Mouse (Mus musculus): ENCODE measurements around the gene Vma21.

The Vma21 gene

GRCm38 (mm10) chrX:71815631-71816345 is at the start of gene Vma21:
TSS of gene Vma21 (plus strand) at chrX:71815924.
- DNase-seq = peak; percentile 7

- DNase-seq = no peak
Measured at GRCm38 (mm10) chrX:71767909-71768308, 47.8 kb upstream of the Vma21 start.

GRCm38 (mm10) chrX:71791106-71791505 is 24.6 kb upstream of the Vma21 start:
- DNase-seq = peak; percentile 4

- no peak for DNase-seq
Measured at GRCm38 (mm10) chrX:71797766-71798165, 18.0 kb upstream of the Vma21 start.

DNA sequence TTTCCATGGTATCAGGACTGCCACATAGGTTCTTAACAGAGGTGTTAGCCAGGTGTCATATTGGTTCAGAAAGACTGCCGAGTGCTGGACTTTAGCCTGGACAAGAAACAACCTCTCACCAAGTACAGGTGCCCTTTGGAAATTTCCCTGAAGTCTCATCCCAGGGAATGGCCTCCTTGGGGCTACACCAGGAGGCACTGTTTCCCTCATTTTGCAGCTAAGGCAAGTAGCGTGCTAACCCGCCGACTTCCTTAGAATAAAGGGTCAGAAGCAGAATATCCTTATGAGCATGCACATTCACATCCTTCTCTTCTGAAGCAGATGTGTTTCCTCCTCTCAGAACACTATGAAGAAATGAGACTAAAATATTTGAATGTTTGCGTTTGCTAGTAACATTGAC is 16.8 kb upstream of the Vma21 start:
- DNase-seq = peak; percentile 26

DNA sequence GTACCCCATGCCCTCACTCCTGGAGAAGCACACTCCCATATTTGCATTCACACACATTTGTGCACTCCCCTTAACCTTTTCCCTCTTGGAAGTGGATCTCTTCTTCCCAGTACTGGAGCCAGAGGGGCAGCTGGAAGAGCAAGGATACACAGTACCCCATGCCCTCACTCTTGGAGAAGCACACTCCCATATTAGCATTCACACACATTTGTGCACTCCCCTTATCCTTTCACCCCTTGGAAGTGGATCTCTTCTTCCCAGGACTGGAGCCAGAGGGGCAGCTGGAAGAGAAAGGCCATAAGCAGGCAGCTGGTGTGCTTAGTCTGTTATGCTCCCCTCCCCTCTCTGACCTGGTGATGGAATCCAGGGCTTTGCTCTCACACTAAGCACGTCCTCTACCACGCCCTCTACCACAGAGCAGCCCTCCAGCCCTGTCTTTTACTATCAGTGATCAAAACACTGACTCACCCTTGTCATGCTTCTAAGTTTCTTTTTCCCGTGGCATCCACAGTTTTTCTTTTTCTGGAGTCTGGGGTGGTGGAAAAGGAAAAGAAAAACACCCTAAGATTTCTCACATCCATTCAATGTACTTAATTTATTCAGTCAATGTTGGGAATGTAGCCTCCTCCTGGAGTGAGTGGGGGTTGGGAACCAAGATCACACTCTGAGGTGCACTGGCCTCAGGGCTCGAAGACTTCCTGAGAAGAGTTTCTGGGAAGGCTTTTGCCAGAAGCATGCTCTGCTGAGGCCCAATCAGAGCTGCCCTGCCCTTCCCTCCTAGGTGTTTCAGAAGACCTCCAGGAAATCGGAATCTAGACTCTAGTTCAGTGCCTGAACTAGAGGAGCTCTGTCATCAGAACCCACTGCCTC is 3.5 kb upstream of the Vma21 start:
- DNase-seq = peak; percentile 18

- DNase-seq = peak; percentile 91
Measured at GRCm38 (mm10) chrX:71816401-71816857, 705 bp downstream of the Vma21 start.

DNA sequence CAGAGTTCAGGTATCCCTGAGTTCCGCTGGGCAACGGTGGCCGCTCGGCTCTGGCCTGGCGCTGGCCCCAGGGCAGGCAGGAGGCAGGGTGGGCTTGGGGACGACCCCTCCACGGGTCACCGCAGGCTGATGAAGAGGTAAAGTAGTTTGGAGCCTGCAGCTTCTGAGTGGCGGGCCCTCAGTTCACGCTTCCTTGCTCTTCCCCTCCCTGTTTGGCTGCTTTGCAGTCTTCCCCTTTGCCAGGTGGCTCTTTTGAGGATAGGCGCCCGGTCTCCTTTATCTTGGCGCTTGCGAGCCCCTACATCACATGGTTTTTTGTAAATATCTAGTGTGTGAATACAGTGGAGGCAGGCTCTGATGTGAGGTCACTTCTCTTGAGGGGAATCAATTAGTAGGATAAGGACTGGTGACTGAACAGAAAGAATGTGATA is 1.2 kb downstream of the Vma21 start:
- no peak for DNase-seq

DNA sequence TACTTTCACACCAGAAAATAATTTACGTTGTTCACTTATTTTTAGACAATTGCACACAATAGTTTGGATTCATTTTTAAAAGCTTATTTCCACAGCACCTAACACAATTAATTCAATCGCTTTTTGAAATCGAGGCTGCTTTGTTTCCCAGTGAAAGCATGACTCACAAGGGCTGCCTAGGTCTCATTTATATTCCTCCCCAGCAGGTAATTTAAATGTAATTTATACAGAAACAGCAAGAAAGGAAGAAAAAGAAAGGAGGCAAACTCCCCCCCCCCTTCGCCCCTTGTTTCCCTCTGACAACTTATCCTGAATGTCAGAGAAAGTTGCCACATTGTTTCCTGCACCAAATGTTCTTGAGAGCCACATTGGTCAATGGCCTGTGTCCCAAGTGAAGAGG is 23.2 kb downstream of the Vma21 start:
- no peak for DNase-seq

DNA sequence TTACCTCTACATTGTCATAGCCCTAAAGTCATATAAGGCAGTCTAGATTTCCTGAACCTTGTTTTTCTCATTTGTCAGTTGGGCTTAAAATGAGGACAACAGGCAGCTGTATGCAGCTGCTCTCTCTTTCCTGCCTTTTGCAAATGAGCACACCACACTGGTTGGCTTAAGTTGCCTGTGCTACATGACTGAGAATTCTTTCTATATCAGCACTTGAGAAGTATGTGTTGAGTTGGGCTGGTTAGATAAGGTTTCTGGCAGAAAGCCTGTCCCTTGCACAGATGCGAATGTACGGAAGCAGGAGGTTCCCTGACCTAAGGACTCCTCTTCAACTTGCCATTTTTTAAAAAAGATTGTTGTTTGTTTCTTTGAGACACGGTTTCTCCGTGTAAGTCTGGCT is 31.0 kb downstream of the Vma21 start:
- peak; percentile 40 for DNase-seq

GRCm38 (mm10) chrX:71853798-71854197 is 38.1 kb downstream of the Vma21 start:
- DNase-seq = no peak
